Mouse (Mus musculus) urinary bladder, postnatal 36 days (tissue): ENCODE data around the gene Slc5a10.
A peak's percentile ranks its signal among the peaks of the same experiment; 100 is the strongest.

ENCODE experiments used
- DNase-seq, 2 experiments: peaks; one replicate each; pipeline ENCODE4 v3.0.0; 2022; ENCODE audit warnings: low spot score in 2 of 2, mixed read lengths in 1 of 2

The Slc5a10 gene

DNA sequence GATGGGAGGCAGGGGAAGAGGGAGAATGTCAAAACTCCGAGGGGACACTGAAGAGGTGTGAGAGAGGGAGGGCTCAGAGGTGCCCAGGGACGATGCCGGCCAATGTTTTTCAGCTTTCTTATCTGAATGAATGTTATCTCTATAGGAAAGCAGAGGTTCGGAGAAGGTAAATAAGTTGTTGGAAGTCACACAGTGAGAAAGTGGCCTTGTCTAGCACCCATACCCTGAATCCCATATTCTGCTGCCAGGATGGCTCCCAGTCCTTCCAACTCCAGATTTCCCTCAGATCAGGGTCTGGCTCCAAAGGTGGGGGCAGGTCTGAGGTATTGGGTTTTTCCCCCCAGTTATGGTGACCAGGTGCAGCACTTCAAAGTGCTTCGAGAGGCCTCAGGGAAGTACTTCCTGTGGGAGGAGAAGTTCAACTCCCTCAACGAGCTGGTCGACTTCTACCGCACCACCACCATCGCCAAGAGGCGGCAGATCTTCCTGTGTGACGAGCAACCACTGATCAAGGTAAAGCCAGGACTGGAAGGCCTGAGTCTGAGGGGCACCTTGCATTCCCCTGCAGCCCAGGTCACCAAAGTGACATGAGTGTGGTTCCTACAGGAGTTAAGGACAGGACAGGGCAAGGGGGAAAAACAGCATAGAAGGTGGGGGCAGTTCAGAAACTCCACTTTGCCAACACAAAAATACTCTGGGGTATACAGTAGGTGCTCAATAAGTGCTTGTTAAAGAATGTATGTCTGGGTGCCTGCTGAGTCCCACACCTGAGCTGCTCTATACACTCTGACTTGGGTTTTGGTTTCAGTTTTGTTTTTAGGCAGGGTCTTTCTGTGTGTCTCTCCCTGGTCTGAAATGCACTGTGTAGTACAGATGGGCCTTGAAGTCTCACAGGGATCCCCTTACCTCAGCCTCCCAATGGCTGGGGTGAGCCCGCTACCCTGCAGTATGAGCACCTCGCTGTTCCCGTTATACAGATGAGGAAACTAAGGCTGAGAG is 50.8 kb downstream of the Slc5a10 start:
- DNase-seq, result no peak

DNA sequence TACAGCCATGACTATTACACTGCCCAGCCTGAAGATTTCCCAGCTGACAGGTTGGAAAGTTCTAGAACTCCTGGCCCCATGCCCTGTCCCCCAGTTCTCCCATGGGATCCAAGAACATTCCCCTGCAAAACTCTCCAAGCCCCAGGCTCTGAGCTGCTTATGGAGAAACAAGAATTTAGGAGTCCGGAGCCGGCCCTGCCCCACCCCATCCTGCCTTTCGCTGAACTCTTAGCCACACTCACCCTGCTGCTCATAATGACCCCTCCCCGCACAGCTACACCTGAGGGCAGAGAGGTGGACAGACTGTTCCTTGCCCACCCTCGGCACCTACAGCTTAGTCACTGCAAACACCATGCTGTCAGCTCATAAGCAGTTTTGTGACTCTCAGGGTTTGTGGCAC is 52.8 kb downstream of the Slc5a10 start:
- no peak for DNase-seq

DNA sequence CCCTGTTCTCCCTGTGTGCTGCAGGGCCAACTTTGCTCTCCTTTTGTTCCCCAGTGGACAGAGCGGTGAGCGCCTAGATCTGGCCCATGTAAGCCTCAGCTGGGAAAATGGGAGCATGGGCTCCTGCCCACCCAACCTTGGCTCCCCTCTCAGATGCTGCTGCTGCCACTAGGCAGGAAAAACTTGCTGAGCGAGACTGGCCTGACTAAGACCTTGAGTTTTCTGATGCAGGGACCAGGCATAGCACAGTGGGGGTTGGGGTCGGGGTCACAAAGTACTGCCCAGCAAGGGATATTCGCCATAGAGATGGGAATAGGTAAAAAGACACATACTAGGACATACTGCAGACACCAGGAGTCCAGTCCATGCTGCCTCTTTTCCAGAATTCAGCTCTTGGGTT is 53.4 kb downstream of the Slc5a10 start:
- peak in 1 of 2 experiments; percentile 56 for DNase-seq

DNA sequence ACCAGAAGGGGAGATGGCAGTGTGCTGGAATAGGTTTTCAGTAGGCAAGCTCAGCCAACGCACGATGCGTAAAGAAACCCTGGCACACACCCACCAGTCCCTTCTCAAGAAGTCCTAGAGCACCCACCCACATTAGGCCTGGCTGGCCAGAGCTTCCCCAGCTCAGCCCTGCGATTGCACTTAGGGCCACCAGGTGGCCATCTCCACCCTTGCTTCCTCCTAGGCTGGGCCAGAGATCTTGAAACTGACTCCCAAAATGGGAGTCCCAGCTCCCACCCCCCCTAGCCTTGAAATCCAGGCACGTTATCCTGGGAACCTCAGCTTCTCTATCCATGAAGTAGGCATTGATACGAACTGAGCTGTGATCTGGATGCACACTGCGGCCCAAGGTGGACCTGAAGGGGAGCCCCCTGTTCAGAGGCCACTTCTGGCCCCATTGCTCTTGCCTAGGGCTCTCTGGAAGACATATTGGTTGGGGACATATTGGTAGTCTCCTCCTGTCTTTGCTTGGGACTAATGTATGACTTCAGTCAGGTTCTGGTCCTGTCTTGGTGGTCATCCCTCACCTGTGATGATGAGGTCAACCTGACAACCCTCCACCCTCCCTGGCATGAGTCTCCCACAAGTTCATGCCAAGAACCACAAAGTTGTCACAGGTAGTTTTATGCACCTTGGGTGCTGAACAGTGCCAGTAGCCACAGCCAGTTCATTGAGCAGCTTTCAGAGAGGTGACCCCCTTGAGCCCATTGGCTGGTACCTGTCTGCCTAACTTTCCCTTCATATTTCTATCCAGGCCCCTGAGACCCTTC is 54.4 kb downstream of the Slc5a10 start:
- DNase-seq, result peak in 1 of 2 experiments; percentile 52

DNA sequence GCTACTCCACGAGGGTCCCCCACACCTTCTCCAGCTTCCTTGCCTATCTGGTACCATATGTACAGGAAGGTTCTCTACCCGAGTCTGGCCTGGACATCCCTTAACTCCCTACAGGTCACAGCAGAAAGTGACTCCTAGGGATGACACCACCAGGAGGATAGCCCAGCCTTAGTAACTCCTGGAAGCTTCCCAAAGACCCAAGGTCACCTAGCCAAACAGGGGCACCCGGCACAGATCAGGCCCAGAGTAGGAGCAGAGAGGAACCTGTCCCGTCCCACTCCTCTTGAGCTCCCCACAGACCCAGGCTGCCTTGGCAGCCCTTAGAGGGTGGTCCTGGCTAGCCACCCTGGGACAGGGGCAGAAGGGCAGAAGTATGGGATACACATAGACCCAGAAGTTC is 55.2 kb downstream of the Slc5a10 start:
- no peak for DNase-seq

DNA sequence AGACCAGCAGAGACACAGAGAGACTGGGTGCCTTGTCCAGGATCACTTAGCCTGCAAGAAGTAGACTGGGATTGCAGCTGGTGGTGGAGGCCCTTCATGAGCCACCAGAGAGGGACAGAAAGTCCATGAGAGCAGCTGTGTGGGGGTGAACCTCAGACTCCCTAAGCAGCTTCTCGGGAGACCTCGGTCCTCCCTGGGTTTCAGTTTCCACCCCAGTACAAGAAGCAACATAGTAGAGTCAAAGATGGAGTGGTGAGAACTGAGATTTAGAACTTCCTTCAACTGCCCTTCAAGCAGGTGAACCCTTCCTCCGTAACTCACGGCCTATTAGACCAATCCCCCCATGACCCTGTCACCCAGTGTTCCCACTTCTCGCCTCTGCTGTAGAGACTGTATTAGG is 58.4 kb downstream of the Slc5a10 start:
- no peak for DNase-seq

DNA sequence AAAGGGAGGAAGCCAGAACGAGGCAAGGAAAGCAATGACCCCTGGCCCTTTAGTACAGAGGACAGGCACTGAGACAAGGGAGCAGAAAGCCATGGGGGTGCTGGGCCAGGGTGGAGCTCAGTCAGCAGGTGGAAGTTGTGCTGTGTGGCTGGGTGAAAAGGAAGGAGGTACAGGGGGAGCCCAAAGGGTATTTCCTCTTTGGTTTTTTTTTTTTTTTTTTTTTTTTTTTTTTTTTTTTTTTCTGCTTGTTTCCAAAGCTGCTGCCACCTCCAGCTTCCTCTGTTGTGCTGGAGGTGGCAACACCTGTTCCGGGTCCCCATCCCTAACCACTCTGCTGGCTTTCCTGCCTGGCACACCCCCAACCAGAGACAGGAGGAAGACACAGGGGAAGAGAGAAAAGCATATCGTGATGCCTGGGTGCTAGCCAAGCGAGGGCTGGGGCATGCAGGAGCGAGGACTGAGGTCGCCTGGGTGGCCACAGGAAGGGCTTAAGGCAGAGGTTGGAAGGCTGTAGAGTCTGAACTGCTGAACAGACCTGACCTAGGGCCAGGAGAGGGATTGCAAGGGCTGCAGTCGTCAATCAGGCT is 59.7 kb downstream of the Slc5a10 start:
- DNase-seq, result no peak

DNA sequence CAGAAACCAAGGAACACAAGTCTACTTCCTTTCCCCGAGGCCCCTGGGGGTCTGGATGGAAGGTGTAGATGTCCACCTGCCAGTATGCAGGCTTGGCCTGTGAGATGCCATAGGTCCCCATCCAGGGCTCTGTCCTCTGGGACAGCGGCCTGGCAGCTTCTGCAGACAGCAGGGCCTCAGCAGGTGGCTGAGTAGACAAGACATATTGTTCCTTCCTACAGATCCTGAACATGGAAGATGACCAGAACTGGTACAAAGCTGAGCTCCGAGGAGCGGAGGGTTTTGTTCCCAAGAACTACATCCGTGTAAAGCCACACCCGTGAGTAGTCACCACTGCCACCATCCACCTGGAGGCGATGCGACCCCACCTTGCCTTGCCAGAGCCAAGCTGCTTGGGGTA is 60.6 kb downstream of the Slc5a10 start:
- DNase-seq, result no peak

DNA sequence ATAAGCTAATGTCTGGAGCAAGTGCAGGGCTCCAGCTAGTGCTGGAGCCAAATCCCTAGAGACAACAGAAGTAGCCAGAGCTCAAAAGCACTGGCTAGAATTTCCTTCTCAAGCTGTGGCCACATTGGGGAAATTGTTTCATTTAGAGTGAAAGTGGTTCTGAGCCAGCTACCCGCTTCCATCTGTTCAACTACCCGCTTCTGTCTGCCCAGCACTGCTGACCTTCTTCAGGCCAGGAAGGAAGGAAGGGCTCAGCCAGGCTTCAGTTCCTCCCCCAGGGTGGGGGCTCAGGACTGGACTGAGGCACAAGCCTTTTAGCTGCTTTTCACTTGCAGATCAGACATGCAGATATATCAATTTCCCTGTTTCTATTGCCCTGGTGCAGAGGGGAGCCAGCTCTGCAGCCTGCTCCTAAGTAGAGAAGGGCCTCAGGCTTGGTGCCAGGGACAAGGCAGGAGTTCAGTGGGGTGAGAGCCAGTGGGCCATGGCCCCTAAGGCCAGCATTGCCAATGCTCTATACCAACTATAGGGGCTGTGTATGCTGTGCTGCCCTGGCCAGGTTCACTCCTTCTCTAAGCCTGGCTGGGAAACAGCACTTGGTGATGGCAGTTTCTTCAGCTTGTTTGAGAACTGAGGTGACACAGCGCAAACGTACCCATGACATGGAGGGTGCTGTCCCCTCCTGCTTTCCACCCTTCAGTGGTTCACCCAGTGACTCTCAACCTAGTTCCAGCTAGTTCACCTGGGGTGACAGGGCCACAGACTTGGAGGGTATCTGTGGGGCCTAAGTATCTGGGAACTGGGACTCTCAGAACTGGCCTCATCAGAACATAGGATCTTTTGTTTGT is 61.4 kb downstream of the Slc5a10 start:
- DNase-seq, result no peak

DNA sequence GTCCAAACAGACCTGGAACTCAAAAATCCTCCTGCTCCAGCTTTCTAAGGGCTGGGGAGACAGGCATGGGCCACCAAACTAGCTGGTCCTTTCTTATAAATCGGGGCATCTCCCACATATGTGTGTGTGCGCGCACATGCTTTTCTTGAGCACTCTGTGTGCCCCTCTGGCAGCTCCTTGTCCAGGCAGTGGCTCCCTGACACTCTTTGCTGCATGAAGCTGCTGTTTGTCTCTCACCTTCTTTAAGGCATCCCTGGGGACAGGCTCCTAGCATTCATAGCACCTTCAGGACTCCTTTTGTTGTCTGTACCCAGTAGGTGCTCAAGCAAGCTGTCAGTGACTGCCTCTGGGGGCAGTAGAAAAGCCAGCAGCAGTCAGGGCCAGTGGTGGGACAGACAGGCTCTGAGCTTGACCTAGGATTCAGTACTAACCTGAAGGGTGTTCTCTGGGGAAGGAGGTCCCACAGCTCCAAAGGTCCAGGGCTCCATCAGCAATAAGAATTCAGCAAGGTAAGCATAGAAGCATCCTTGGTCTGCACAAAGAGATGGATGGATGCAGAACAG is 62.2 kb downstream of the Slc5a10 start:
- no peak for DNase-seq

DNA sequence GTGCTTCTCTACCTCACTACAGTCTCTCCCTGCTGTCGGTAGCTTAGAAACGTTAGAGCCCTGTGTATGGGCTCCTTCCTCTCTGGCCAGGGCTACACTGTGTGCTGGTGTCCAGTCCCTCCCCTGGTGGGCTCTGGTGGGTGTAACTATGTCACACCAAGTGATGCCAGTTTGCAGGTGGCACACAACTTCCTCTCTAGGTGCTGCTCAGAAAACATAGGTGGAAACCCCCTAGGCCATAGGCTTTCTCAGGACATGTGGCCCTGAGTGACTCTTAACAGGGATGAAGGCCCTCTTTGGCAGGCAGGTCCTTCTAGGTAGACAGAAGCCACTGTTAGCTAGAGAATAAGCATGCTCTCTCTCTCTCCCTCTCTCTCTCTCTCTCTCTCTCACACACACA is 63.2 kb downstream of the Slc5a10 start:
- DNase-seq, result no peak

DNA sequence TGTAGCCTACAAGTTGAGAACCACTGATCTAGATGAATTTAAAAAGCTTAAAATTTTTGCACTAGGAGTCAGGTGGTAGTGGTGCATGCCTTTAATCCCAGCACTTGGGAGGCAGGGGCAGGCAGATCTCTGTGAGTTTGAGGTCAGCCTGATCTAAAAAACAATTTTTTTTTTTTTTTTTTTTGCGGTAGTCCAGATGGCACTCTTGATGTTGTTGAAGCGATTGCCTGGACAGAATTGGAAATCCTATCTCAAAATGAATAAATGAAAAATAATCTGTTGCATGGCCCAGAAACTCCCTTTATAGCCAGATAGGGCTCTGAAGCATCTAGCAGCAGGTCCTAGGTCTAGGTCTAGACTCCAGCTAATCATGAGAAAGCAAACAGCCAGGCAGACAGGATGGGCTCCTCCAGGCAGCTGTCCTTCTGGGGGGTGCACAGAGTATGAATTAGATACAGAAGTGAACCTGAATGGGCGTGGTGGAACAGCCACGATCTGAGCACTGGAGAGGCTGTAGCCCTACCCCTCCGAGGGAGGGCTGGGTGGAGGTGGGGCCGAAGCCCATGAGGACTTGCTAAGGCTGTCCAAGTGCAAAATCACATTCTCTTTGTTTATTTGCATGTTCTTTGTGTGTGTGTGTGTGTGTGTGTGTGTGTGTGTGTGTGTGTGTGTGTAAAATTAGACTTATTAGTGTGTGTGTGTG is 64.3 kb downstream of the Slc5a10 start:
- no peak for DNase-seq

DNA sequence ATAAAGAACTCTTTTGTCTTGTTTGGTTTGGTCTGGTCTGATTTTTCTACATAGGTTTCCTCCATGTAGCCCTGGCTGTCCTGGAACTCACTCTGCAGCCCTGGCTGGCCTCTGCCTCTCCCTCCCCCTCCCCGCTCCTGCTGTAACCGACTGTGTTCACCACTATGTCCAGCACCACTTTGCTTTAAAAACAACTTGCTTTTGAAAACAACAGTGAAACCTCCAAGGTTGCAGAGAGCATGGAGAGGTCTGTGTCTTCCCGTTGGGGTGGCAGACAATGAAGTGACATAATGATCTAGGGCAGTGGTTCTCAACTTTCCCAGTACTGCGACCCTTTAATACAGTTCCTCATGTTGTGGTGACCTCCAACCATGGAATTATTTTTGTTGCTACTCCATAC is 65.0 kb downstream of the Slc5a10 start:
- DNase-seq, result no peak

DNA sequence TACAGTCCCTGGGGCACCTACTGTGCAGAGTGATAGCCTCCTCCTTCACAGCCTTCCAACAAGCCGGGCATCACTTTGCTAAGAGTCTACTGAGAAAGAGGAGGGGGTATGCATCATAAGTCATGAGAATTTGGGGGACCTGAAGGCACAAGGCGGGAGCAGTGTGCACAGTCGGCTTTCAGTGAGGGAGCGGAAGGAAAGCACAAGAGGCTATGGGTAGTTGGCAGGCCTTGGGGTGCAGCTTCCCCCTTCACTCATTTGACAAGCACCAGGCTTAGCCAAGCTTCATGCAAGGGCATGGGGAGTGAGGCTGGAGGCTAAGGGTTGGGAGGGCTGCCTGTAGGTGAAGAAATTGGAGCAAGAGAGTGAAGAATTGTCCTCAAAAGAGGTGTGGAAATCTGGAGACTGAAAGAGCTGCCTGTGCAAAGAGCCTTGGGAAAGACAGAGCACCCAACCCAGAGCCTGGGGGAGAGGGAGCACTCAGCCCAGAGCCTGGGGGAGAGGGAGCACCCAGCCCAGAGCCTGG is 65.8 kb downstream of the Slc5a10 start:
- DNase-seq, result no peak

DNA sequence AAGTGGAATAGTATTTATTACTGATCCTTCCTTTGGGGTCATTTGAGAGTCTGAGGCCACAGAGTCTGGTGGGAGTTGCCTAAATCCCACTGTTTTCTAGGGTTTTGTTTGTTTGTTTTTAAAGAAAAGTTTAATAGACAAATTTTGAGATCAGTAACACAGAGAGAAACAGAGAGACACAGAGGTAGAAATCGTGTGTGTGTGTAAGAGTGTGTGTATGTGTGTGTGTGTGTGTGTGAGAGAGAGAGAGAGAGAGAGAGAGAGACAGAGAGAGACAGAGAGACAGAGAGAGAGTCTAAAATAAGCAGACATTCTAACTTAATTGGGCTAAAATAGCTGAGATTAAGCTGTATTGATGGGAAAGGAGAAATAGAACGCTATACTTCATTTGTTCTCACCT is 67.1 kb downstream of the Slc5a10 start:
- no peak for DNase-seq

DNA sequence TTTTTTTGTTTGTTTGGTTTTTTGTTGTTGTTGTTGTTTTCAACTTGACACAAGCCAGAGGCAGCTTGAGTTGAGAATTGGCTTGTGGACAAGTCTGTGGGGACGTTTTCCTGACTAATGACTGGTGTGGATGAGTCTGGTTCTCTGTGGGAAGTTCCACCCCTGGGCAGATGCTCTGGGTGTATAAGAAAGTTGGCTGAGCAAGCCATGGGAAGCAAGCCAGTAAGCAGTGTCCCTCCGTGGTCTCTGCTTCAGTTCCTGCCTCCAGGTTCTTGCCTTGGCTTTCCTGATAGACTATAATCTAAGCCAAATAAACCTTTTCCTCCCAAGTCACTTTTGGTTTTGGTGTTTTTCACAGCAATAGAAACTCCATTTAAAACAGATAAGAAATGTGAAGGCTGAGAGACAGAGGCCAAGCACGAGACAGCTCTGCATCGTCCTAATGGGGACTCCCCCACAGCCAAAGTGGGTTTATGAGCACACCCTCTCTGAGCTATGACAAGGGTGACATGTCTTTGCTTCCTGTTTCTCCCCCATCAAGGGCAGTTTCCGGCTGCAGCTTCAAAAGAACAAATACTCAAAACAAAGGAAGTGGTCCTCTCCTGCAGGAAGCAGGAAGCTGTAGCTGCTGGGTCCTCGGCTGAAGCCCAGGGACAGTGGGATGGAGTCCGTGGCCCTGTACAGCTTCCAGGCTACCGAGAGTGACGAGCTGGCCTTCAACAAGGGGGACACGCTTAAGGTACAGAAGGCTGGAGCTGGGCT is 67.8 kb downstream of the Slc5a10 start, which contains the start of gene Grap:
Gene Grap (plus strand): TSS at position 580 of the 762 bp plus-strand sequence.
- no peak for DNase-seq

DNA sequence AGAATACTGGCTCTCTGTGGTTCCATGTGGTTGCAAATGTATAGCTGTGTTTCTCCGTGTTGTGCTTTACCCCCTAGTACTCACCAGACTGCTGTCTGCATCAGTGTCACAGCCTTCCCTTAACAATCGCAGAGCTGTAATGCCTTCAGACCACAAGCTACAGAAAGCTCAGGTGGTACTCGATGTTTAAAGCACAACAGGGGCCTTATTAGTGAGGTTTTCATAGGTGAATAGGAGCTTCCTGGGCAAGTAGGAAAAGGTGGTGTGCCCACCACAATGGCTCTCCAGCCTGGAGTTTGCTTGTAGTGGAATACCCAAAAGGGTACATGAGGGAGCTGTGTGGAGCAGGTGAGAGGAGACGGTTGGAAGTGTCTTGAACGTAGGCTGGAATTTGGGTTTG is 68.4 kb downstream of the Slc5a10 start:
- DNase-seq, result no peak

DNA sequence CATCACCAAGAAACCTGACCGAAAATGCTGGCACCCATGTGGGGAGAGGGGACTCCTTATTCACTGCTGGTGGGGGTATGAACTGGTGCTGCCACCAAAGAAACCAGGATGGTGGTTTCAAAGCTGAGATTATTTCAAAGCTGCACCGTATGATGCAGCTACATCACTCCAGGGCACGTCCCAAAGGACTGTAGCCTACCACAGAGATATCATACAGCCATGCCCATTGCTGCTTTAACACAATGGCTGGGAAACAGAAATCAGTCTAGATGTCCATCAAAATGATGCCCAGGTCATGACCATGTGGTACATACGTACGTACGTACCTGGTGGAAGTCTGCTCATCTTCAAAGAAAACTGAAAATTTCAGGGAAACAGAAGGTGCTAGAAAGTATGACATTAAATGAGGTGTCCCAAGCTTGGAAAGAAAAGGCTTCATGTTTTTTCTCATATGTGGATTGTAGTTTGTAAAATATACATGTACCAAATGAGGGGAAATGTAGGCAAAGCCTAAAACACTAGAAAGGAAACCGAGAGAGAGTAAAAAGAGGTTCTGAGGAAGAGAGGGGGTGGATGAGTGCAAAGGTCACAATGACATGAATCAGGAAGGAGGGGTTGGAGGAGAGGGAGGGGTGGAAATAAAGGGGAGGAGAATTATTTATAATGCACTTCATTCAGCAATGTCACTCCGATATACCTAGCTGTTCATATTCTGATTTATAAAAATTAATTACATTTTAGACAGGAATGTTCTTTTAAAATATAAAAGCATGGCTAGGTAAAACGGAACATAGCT is 70.0 kb downstream of the Slc5a10 start:
- no peak for DNase-seq

DNA sequence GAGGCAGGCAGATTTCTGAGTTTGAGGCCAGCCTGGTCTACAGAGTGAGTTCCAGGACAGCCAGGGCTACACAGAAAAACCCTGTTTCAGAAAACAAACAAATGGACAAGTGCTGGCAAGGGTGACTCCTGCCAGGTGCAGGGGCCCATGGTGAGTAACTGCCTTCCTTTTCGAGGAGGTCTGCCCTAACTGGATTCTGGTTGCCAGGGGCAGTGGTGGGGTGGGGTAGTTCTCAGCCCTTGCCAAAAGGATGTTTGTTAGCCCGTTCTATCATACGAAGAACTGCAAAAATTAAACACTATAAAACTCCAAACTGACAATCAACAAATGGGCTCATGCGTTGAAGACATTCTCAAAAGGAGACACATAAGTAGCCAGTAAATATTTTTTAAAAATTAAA is 71.0 kb downstream of the Slc5a10 start:
- no peak for DNase-seq
